Mouse (Mus musculus): Measurements from ENCODE around the gene Grik3. TPM values are rescaled to one million over a fixed set of nuclear protein-coding genes. Genes with fewer than 3 reads are reported as not detected.
A peak's percentile ranks its signal among the peaks of the same experiment; 100 is the strongest.

The Grik3 gene
- polyA plus RNA-seq, 1 experiment from 2014 or later = 0.42 TPM

GRCm38 (mm10) chr4:125563579-125563978 lies 73.1 kb downstream of the Grik3 start:
- no peak overlapping the region for H3K4me3 ChIP-seq
- no peak for DNase-seq (ENCODE audit: extremely low spot score, low spot score)
- peaks cover 70% of the 10 kb centered on the region for H3K4me1 ChIP-seq
- H3K36me3 ChIP-seq (replicated peaks) = no peaks in the 10 kb centered on the region
- H3K27ac ChIP-seq = 0 out of 2 replicates have a peak overlapping the region, but pooled peaks have one; percentile 15
- 81% methylated on average over 10 of the region's 10 CpGs for WGBS
- H3K27me3 ChIP-seq (ENCODE audit: poor library complexity, severe bottlenecking) = peaks cover 34% of the 10 kb centered on the region
- no peaks in the 10 kb centered on the region for H3K9me3 ChIP-seq

- H3K9me3 ChIP-seq = no peaks in the 10 kb centered on the region
- H3K36me3 ChIP-seq (replicated peaks) = no peaks in the 10 kb centered on the region
Measured at GRCm38 (mm10) chr4:125564008-125564710, 73.7 kb downstream of the Grik3 start.

GRCm38 (mm10) chr4:125565711-125566439 lies 75.4 kb downstream of the Grik3 start:
- H3K36me3 ChIP-seq (replicated peaks) = no peaks in the 10 kb centered on the region
- peaks cover 48% of the 10 kb centered on the region for H3K27me3 ChIP-seq (ENCODE audit: poor library complexity, severe bottlenecking)
- H3K9me3 ChIP-seq = no peaks in the 10 kb centered on the region
- H3K4me1 ChIP-seq = peaks cover 66% of the 10 kb centered on the region
- WGBS = 54% methylated on average over 7 of the region's 8 CpGs
- H3K27ac ChIP-seq = peak overlapping the region; percentile 20; the same call in 1 of the 2 replicates
- no peak for DNase-seq (ENCODE audit: extremely low spot score, low spot score)
- H3K4me3 ChIP-seq = no peak overlapping the region

More at GRCm38 (mm10) chr4:125564008-125564710, 73.7 kb downstream of the Grik3 start:
- H3K27ac ChIP-seq = peak overlapping the region; percentile 20
- H3K4me3 ChIP-seq = no peak overlapping the region
- peaks cover 36% of the 10 kb centered on the region for H3K27me3 ChIP-seq (ENCODE audit: poor library complexity, severe bottlenecking)
- no peak for DNase-seq (ENCODE audit: extremely low spot score, low spot score)
- 51% methylated on average over 17 of the region's 17 CpGs for WGBS
- H3K4me1 ChIP-seq = peaks cover 72% of the 10 kb centered on the region

DNA sequence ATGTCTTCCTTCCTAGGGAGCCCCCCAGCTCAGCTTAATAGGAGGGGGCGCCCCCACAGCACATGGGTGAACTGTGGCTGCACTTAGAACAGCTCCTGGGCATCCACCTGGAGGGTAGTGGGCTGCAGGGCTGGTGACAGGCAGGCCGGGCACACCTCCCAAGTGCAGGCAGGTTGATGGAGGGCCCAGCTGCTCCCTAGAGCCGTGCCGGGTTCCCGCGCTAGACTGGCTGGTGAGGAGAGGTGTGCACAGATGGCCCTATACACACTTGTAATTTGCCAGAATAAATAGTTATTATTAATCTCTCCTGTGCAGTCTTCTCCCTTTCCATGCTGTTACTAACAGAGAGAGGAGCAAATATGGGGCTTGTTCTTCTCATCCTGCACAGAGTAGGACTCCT lies 77.7 kb downstream of the Grik3 start:
- WGBS = 91% methylated on average over 6 of the region's 6 CpGs
- Histone ChIP-seq H3K4me3 (no peak overlapping the region), H3K27ac (no peak overlapping the region), H3K36me3 (replicated peaks) (no peaks in the 10 kb centered on the region), H3K27me3 (ENCODE audit: poor library complexity, severe bottlenecking) (peaks cover 60% of the 10 kb centered on the region), H3K4me1 (peaks cover 71% of the 10 kb centered on the region), H3K9me3 (no peaks in the 10 kb centered on the region)
- no peak for DNase-seq (ENCODE audit: extremely low spot score, low spot score)

GRCm38 (mm10) chr4:125571651-125572311 lies 81.3 kb downstream of the Grik3 start:
- Histone ChIP-seq H3K36me3 (replicated peaks) (no peaks in the 10 kb centered on the region), H3K27ac (0 out of 2 replicates have a peak overlapping the region, but pooled peaks have one; percentile 51), H3K27me3 (ENCODE audit: poor library complexity, severe bottlenecking) (peaks cover 73% of the 10 kb centered on the region), H3K4me3 (no peak overlapping the region), H3K9me3 (no peaks in the 10 kb centered on the region), H3K4me1 (peaks cover 49% of the 10 kb centered on the region)
- DNase-seq (ENCODE audit: extremely low spot score, low spot score) = no peak
- 36% methylated on average over 12 of the region's 12 CpGs for WGBS

- WGBS = under 1% methylated on average over 5 of the region's 5 CpGs
- H3K27me3 ChIP-seq (ENCODE audit: poor library complexity, severe bottlenecking) = peaks cover 73% of the 10 kb centered on the region
- DNase-seq (ENCODE audit: extremely low spot score, low spot score) = no peak
- peak overlapping the region; percentile 51; the same call in 1 of the 2 replicates for H3K27ac ChIP-seq
- H3K9me3 ChIP-seq = no peaks in the 10 kb centered on the region
- no peak overlapping the region for H3K4me3 ChIP-seq
- H3K4me1 ChIP-seq = peaks cover 49% of the 10 kb centered on the region
- H3K36me3 ChIP-seq (replicated peaks) = no peaks in the 10 kb centered on the region
Measured at GRCm38 (mm10) chr4:125572312-125572663, 81.8 kb downstream of the Grik3 start.

DNA sequence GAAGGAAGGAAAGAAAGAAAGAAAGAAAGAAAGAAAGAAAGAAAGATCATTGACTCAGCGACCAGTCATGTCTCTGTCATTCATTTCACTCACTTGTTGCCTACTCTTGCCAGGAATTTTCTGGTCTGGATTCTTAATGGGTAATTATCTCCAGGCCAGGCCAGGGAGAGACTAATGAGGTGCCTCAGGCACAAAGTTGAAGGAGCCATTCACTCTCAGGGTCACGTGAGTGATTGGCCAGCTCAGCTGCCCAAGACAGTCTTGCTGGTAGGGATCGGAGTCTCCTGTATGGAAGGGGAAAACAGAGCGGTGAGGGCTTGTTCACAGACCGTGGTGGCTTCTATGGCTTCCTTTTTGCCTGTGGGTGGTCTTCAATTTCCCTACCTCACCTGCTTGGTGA lies 82.5 kb downstream of the Grik3 start:
- WGBS = 11% methylated on average over 5 of the region's 5 CpGs
- peak; percentile 31 for DNase-seq (ENCODE audit: extremely low spot score, low spot score)

GRCm38 (mm10) chr4:125573951-125574675 lies 83.6 kb downstream of the Grik3 start:
- H3K27me3 ChIP-seq (ENCODE audit: poor library complexity, severe bottlenecking) = peaks cover 71% of the 10 kb centered on the region
- no peaks in the 10 kb centered on the region for H3K36me3 ChIP-seq (replicated peaks)
- no peak overlapping the region for H3K27ac ChIP-seq
- H3K4me1 ChIP-seq = peaks cover 45% of the 10 kb centered on the region
- DNase-seq (ENCODE audit: extremely low spot score, low spot score) = no peak
- WGBS = 25% methylated on average over 11 of the region's 11 CpGs
- no peak overlapping the region for H3K4me3 ChIP-seq
- no peaks in the 10 kb centered on the region for H3K9me3 ChIP-seq

More for the DNA sequence above, 82.5 kb downstream of the Grik3 start:
- peaks cover 47% of the 10 kb centered on the region for H3K4me1 ChIP-seq
- no peaks in the 10 kb centered on the region for H3K9me3 ChIP-seq
- no peak overlapping the region for H3K27ac ChIP-seq
- H3K36me3 ChIP-seq (replicated peaks) = no peaks in the 10 kb centered on the region
- H3K4me3 ChIP-seq = no peak overlapping the region
- peaks cover 73% of the 10 kb centered on the region for H3K27me3 ChIP-seq (ENCODE audit: poor library complexity, severe bottlenecking)

DNA sequence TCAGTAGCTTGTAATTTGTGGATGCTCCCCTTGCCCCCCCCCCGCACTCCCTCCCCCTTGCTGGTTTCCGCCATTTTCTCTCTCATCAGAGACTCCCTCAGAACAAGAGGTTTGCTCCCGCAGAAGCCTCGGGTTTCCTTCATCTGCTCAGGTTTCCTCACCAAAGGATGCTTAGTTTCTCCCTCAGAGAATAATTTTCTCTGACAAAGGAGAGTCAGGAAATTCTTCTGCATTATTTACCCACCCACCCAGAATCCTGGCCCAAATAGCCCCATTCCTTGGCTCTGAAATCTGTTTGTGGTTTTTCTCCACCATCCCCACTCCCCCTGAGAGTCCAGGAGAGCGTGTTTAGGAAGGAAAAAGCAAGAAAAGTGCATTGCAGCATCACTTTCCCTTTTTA lies 89.8 kb downstream of the Grik3 start:
- Histone ChIP-seq H3K27me3 (ENCODE audit: poor library complexity, severe bottlenecking) (peaks cover 32% of the 10 kb centered on the region), H3K36me3 (replicated peaks) (no peaks in the 10 kb centered on the region), H3K9me3 (no peaks in the 10 kb centered on the region), H3K4me3 (no peak overlapping the region), H3K27ac (no peak overlapping the region), H3K4me1 (peaks cover 26% of the 10 kb centered on the region)
- DNase-seq (ENCODE audit: extremely low spot score, low spot score) = no peak
- WGBS = 47% methylated on average over 5 of the region's 5 CpGs

DNA sequence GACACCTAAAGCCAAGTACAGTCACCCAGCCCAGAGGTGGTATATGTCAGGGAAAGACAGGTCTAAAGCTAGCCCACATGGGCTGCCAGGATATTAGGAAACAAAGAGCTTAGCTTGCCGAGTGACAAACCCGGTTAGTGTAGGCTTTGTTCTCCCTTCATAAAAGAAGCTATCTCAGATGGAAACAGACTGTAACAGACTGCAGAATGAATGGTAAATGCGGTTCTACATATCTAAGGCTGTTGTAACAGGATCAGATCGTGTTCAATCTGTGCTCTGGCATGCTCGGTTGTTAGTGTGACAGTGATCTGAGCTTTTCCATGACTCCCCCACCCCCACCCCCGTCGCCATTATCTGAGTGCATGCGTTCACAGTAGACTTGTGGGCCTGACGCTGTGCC lies 92.8 kb downstream of the Grik3 start:
- 85% methylated on average over 9 of the region's 9 CpGs for WGBS
- no peak overlapping the region for H3K4me3 ChIP-seq
- H3K36me3 ChIP-seq (replicated peaks) = no peaks in the 10 kb centered on the region
- H3K4me1 ChIP-seq = peaks cover 41% of the 10 kb centered on the region
- H3K27ac ChIP-seq = no peak overlapping the region
- DNase-seq (ENCODE audit: extremely low spot score, low spot score) = no peak
- no peaks in the 10 kb centered on the region for H3K9me3 ChIP-seq
- peaks cover 50% of the 10 kb centered on the region for H3K27me3 ChIP-seq (ENCODE audit: poor library complexity, severe bottlenecking)

- no peak overlapping the region for H3K27ac ChIP-seq
- H3K4me3 ChIP-seq = no peak overlapping the region
- DNase-seq (ENCODE audit: extremely low spot score, low spot score) = no peak
- peaks cover 57% of the 10 kb centered on the region for H3K27me3 ChIP-seq (ENCODE audit: poor library complexity, severe bottlenecking)
- H3K4me1 ChIP-seq = peaks cover 47% of the 10 kb centered on the region
- 81% methylated on average over 4 of the region's 4 CpGs for WGBS
- no peaks in the 10 kb centered on the region for H3K36me3 ChIP-seq (replicated peaks)
- no peaks in the 10 kb centered on the region for H3K9me3 ChIP-seq
Measured at GRCm38 (mm10) chr4:125583935-125584334, 93.4 kb downstream of the Grik3 start.

DNA sequence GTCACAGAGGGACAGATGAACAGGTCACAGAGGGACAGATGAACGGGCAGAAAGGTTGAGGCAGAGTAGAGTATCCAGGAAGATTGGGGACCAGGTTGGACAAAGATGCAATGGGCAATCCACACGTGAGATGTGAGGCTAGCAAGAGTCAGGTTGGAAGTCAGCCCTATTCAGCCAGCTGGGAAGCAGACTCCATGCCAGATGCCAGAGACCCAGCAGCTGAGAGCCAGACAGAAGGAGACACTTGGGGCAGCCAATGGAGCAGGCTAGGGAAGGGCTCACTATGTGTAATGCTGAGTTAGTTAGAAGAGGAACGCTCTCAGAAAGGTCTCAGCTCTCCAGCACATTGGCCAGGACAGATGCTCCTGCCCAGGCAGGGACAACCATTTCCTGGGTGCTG lies 94.2 kb downstream of the Grik3 start:
- no peaks in the 10 kb centered on the region for H3K36me3 ChIP-seq (replicated peaks)
- WGBS = 80% methylated on average over 3 of the region's 3 CpGs

More for the DNA sequence above, 94.2 kb downstream of the Grik3 start:
- Histone ChIP-seq H3K4me1 (peaks cover 47% of the 10 kb centered on the region), H3K4me3 (no peak overlapping the region), H3K27ac (no peak overlapping the region), H3K9me3 (no peaks in the 10 kb centered on the region), H3K27me3 (ENCODE audit: poor library complexity, severe bottlenecking) (peaks cover 64% of the 10 kb centered on the region)
- DNase-seq (ENCODE audit: extremely low spot score, low spot score) = no peak
